Mouse (Mus musculus) layer of hippocampus, adult 2 months (tissue): Measurements from ENCODE around the gene Pmp22. TPM values are rescaled to one million over a fixed set of nuclear protein-coding genes. Genes with fewer than 3 reads are reported as not detected.

Experiments used
- DNase-seq, 2 experiments: peaks; one replicate each; pipeline ENCODE4 v3.0.0; 2022; ENCODE audit warnings: low spot score in 2 of 2
- H3K27ac ChIP-seq: fragments of 200-600 bp; 2 replicates; pipeline ENCODE4 v1.8.1; 2022
- H3K4me3 ChIP-seq: fragments of 200-600 bp; 2 replicates; pipeline ENCODE4 v1.8.1; 2022; ENCODE audit warnings: mild to moderate bottlenecking
- CTCF ChIP-seq: fragments of 200-600 bp; conservative IDR thresholded peaks from 2 replicates; pipeline ENCODE4 v1.8.1; 2022; ENCODE audit warnings: antibody characterized with exemption, mild to moderate bottlenecking, moderate library complexity
- total RNA-seq, 2 experiments: library from RNA; stranded (reverse); gene quantifications; 2 replicates each; pipeline ENCODE4 v1.2.3; 2021

Pmp22 gene
- total RNA-seq, 2 experiments from 2014 or later, result 17.9 to 21.4 TPM

- no peak for DNase-seq
- no peak for TF ChIP-seq CTCF
- H3K4me3 ChIP-seq, result no peak overlapping the region
- no peak overlapping the region for H3K27ac ChIP-seq
Observed at GRCm38 (mm10) chr11:63114807-63115641, 13.8 kb upstream of the Pmp22 start.

GRCm38 (mm10) chr11:63116652-63117051 lies 12.1 kb upstream of the Pmp22 start:
- DNase-seq, result no peak
- TF ChIP-seq CTCF, result no peak
- H3K4me3 ChIP-seq, result no peak overlapping the region
- no peak overlapping the region for H3K27ac ChIP-seq

- no peak overlapping the region for H3K4me3 ChIP-seq
- no peak overlapping the region for H3K27ac ChIP-seq
- TF ChIP-seq CTCF, result no peak
- DNase-seq, result no peak
Observed at GRCm38 (mm10) chr11:63117266-63117665, 11.5 kb upstream of the Pmp22 start.

- Histone ChIP-seq H3K27ac (no peak overlapping the region), H3K4me3 (no peak overlapping the region)
- no peak for TF ChIP-seq CTCF
- DNase-seq, result no peak
Observed at GRCm38 (mm10) chr11:63119791-63120190, 9.0 kb upstream of the Pmp22 start.

DNA sequence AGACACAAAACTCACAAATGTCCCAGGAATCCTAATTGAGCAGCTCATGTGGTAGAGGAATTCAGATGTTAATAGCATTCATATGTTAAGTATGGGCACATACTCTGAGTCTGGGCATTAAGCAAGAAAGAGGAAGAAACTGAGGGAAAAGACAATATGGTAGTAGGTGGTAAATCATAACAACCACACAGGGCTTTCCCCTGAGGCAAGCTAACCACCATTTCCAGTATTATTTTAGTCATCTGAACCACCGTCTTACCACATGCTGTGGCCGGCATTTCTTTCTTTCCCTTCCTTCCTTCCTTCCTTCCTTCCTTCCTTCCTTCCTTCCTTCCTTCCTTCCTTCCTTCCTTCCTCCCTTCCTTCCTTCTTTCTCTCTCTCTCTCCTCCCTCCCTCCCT lies 6.5 kb upstream of the Pmp22 start:
- Histone ChIP-seq H3K27ac (no peak overlapping the region), H3K4me3 (no peak overlapping the region)
- TF ChIP-seq CTCF, result no peak
- no peak for DNase-seq

GRCm38 (mm10) chr11:63122776-63123350 lies 5.9 kb upstream of the Pmp22 start:
- H3K27ac ChIP-seq, result no peak overlapping the region
- TF ChIP-seq CTCF, result no peak
- no peak for DNase-seq
- H3K4me3 ChIP-seq, result no peak overlapping the region

- Histone ChIP-seq H3K4me3 (no peak overlapping the region), H3K27ac (no peak overlapping the region)
- no peak for DNase-seq
- TF ChIP-seq CTCF, result peak; percentile 48
Observed at GRCm38 (mm10) chr11:63124316-63124715, 4.5 kb upstream of the Pmp22 start.

- no peak for TF ChIP-seq CTCF
- H3K27ac ChIP-seq, result no peak overlapping the region
- no peak overlapping the region for H3K4me3 ChIP-seq
- no peak for DNase-seq
Observed at GRCm38 (mm10) chr11:63125832-63126456, 2.8 kb upstream of the Pmp22 start.

- no peak for TF ChIP-seq CTCF
- H3K4me3 ChIP-seq, result no peak overlapping the region
- H3K27ac ChIP-seq, result no peak overlapping the region
- DNase-seq, result no peak
Observed at GRCm38 (mm10) chr11:63126976-63127375, 1.8 kb upstream of the Pmp22 start.

DNA sequence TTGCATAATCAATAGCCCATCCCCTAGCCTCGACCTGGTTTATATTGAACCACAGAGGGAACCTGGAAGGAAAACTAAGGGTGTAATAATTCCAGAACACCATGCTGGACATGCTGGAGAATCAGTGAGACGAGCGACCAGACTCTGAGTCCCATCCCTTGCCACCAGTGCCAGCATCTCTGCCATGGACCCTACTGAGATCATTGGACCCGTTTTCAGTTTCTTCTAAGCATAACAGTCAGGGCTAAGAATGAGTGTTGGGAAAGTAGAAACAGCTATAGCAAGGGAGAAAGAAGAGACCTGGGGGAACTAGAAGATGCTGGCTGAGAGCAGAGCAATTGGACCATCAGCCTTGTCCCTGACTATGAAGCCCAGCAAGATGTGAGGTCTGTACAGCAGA lies 1.3 kb upstream of the Pmp22 start:
- H3K27ac ChIP-seq, result no peak overlapping the region
- TF ChIP-seq CTCF, result no peak
- DNase-seq, result no peak
- H3K4me3 ChIP-seq, result no peak overlapping the region

DNA sequence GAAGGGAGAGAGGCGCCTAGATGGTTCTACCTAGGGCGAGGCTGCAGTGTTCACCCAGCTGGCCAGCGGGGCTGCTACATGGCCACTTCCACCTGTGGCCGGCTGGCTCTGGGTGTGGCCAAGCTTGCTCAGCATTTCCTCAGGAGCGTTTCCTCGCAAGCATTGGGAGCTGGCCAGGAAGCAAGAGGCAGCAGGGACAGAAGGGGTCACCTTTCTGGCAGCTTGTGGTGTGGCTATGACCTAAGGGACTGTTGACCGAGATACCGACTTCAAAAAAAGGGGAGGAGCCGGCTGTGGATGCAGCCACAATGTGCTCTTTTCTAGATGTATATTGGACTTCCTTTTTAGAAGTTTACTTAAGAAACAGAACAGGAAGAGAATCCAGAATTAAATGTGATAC lies 593 bp downstream of the Pmp22 start:
- H3K4me3 ChIP-seq, result no peak overlapping the region
- no peak overlapping the region for H3K27ac ChIP-seq
- no peak for DNase-seq
- TF ChIP-seq CTCF, result no peak

GRCm38 (mm10) chr11:63129840-63130239 lies 1.1 kb downstream of the Pmp22 start:
- TF ChIP-seq CTCF, result no peak
- H3K27ac ChIP-seq, result no peak overlapping the region
- DNase-seq, result no peak
- H3K4me3 ChIP-seq, result no peak overlapping the region

DNA sequence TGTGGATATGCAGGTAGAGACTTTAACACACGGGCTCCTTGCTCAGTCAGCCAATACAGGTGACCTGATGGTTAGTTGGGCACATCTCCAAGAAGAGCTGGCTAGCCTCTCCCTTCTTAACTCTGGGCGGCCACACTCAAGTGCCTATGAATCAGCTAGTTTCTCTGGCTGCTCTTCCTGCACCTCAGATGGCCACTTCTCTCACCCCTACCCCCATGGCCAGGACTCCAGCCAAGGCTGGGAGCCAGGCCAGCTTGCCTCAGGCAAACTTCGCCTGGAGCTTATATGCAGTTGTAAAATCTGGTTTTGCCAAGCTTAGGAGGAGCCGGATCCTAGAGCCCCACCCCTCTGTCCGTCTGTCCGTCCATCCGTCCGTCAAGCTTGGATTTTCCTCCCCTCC lies 1.7 kb downstream of the Pmp22 start:
- no peak for TF ChIP-seq CTCF
- Histone ChIP-seq H3K27ac (peak overlapping the region; percentile 88; the same call in 1 of the 2 replicates), H3K4me3 (peak overlapping the region; percentile 63)
- DNase-seq, result peak in 1 of 2 experiments; percentile 23
